Mouse (Mus musculus): ENCODE measurements around the gene Adgrb3.

DNA sequence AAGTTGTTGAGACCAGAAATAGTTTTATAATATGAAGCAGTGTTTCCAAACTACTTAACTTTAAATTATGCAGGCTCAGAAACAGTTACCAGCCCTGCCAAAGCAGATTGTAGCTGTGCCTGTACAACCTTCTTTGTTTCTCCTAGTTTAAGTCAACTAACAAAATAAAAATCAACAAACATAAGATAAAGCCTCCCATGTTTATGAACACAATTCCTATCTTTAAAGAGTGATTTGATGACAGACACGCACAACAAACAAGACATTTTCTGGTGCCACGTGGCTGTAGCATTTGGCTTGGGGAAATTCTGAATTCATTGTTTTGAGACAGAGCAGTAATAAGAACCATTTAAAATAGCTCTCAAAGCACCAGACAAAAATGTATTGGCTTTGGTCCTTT is 60.5 kb downstream of the Adgrb3 start:
- TF ChIP-seq CTCF (IDR thresholded peaks at IDR 0.05; ENCODE audit: extremely low read depth, insufficient read depth, insufficient read length, insufficient replicate concordance) (no peak), POLR2A (IDR thresholded peaks at IDR 0.05; ENCODE audit: low read depth, low read length) (no peak)
